ENCODE assay signal across 9 mouse cellular contexts in the genomic region with DNA sequence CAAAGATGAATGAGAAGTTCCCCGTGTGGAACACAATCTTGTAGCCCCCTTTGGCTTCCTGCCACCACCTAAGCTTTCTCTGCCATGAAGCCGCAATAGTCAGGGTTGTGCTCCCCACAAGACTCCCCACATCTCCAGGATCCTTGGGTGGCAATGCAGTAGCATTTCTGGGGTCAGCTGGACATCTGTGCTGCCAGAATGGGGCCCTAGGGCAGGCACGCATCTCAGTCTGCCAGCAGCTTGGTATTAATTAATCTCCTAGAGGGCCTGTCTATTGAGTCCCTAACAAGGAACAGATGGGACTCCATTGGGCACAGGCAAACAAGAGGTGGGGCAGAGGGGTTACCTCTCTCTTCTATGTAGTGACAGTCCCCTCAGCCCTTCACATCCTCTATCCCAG. TPM values are rescaled to one million over a fixed set of nuclear protein-coding genes. Genes with fewer than 3 reads are reported as not detected.
DNase-seq lines count a peak whose midpoint lies in the region; ATAC-seq lines count a peak whose summit lies in the region.
"Had no signal": no experiment of that assay in that cellular context is flagged by ENCODE, and none has a peak within 500 bp of the region (broad histone marks: within the 10 kb centered on the region; RNA-seq: fewer than 3 reads in every experiment).

No protein-coding gene starts in this region.

- no peak for ATAC-seq in heart, embryonic 14.5 days (ENCODE audit: insufficient number of reproducible peaks, insufficient read depth, low FRiP score, low read depth)
- ATAC-seq in hindbrain, embryonic 12.5 days (ENCODE audit: low FRiP score) = no peak

- peak overlapping the region; percentile 22 for H3K4me2 ChIP-seq in heart, embryonic 14.5 days (ENCODE audit: low read length)
- H3K4me2 ChIP-seq in hindbrain, embryonic 12.5 days (replicated peaks) = no peak overlapping the region; the same call in 1 of the 2 replicates

- H3K4me1 ChIP-seq in heart, embryonic 14.5 days (ENCODE audit: control insufficient read depth in 2 of 2, insufficient read depth in 2 of 2, low read length in 2 of 2) = peaks cover 45 to 67% of the 10 kb centered on the region in 2 experiments
- peaks cover 62% of the 10 kb centered on the region for H3K4me1 ChIP-seq in hindbrain, embryonic 12.5 days
- H3K4me1 ChIP-seq in limb, embryonic 10.5 days = peaks cover 85% of the 10 kb centered on the region

- 55% methylated on average over 3 of the region's 3 CpGs for WGBS in heart, embryonic 14.5 days
- WGBS in hindbrain, embryonic 12.5 days = 26% methylated on average over 3 of the region's 3 CpGs
- 22% methylated on average over 3 of the region's 3 CpGs for WGBS in limb, embryonic 10.5 days

- DNase-seq in heart, postnatal 36 days = no peak
- DNase-seq in embryo, embryonic 11 days = peak; percentile 29
- peak; percentile 57 for DNase-seq in limb, embryonic 10.5 days (ENCODE audit: low spot score)
- no peak for DNase-seq in frontal cortex, postnatal 10 days (ENCODE audit: low spot score in 2 of 2)
- DNase-seq in yolk sac, embryonic 10.5 days (ENCODE audit: low spot score) = no peak
- DNase-seq in MN1 (ENCODE audit: low spot score) = no peak
- DNase-seq: spleen, adult 18-20 months had no signal

- intact Hi-C loops in heart, postnatal 36 days (cut with DNase I) = loop anchor here (1.0 to 5.0 kb wide), 2 partner anchors 13 to 130 kb away; no protein-coding TSS in a partner anchor

- peaks cover 12% of the 10 kb centered on the region for H3K36me3 ChIP-seq in heart, embryonic 14.5 days (ENCODE audit: control insufficient read depth, insufficient read depth, low read length)
- H3K36me3 ChIP-seq in hindbrain, embryonic 12.5 days = peaks cover 3% of the 10 kb centered on the region; the same call in 1 of the 2 replicates
- peaks cover 27% of the 10 kb centered on the region for H3K36me3 ChIP-seq in limb, embryonic 10.5 days

- H3K27ac ChIP-seq in heart, embryonic 14.5 days (replicated peaks in 1 of 2; ENCODE audit: control insufficient read depth in 1 of 2, insufficient read depth in 1 of 2, low read depth in 2 of 2, low read length in 2 of 2) = peak overlapping the region in 1 of 2 experiments; percentile 77; a peak in 2 of 4 replicates
- H3K27ac ChIP-seq in hindbrain, embryonic 12.5 days = peak overlapping the region; percentile 69
- H3K27ac ChIP-seq in limb, embryonic 10.5 days = peak overlapping the region; percentile 84

- no peaks in the 10 kb centered on the region for H3K27me3 ChIP-seq in heart, embryonic 14.5 days (ENCODE audit: control insufficient read depth, insufficient read depth, low read length)
- peaks cover 30% of the 10 kb centered on the region for H3K27me3 ChIP-seq in hindbrain, embryonic 12.5 days
- H3K27me3 ChIP-seq in limb, embryonic 10.5 days (ENCODE audit: low read depth, poor library complexity, severe bottlenecking) = peaks cover 19% of the 10 kb centered on the region; the same call in 1 of the 2 replicates

- no peaks in the 10 kb centered on the region for H3K9me3 ChIP-seq in heart, embryonic 14.5 days (ENCODE audit: control insufficient read depth, low read length)
- H3K9me3 ChIP-seq in hindbrain, embryonic 12.5 days (replicated peaks) = no peaks in the 10 kb centered on the region
- no peaks in the 10 kb centered on the region for H3K9me3 ChIP-seq in limb, embryonic 10.5 days (replicated peaks)

- no peak overlapping the region for H3K4me3 ChIP-seq in heart, embryonic 14.5 days (ENCODE audit: control insufficient read depth in 1 of 2, insufficient read depth in 1 of 2, low read depth in 1 of 2, low read length in 2 of 2)
- H3K4me3 ChIP-seq in hindbrain, embryonic 12.5 days = no peak overlapping the region
- H3K4me3 ChIP-seq in limb, embryonic 10.5 days = peak overlapping the region; percentile 53

- peak overlapping the region; percentile 21; the same call in 1 of the 2 replicates for H3K9ac ChIP-seq in heart, embryonic 14.5 days (ENCODE audit: low read length)
- no peak overlapping the region for H3K9ac ChIP-seq in hindbrain, embryonic 12.5 days

RNA-seq across cellular contexts. Expression of a gene that starts 4.0 kb away (rescaled TPM):
- 27.8 and 28.2 TPM in 2 replicates for polyA plus RNA-seq in heart, embryonic 14.5 days (2014; fragmentation: Nextera tagmentation; extraction: Ambion mirVana)
- total RNA-seq in heart, postnatal 36 days (2021) = 10 to 100 TPM; 16.6 to 20.4 TPM
- 28.4 and 29.9 TPM in 2 replicates for polyA plus RNA-seq in hindbrain, embryonic 12.5 days (2016; fragmentation: Nextera tagmentation; extraction: Ambion mirVana)
- 23.4 and 33.1 TPM in 2 replicates for polyA plus RNA-seq in limb, embryonic 10.5 days (2016; fragmentation: Nextera tagmentation; extraction: Ambion mirVana)

RNA-seq across cellular contexts. Expression of a gene that starts 14.9 kb away (rescaled TPM):
- polyA plus RNA-seq in heart, embryonic 14.5 days (2014; fragmentation: Nextera tagmentation; extraction: Ambion mirVana) = 126 and 129 TPM in 2 replicates
- total RNA-seq in heart, postnatal 36 days (2021) = 10 to 100 TPM; 69.1 to 69.9 TPM
- polyA plus RNA-seq in hindbrain, embryonic 12.5 days (2016; fragmentation: Nextera tagmentation; extraction: Ambion mirVana) = 120 and 129 TPM in 2 replicates
- polyA plus RNA-seq in limb, embryonic 10.5 days (2016; fragmentation: Nextera tagmentation; extraction: Ambion mirVana) = 201 and 208 TPM in 2 replicates

RNA-seq across cellular contexts. Expression of a gene that starts 34.0 kb away (rescaled TPM):
- 72.7 and 80.2 TPM in 2 replicates for polyA plus RNA-seq in heart, embryonic 14.5 days (2014; fragmentation: Nextera tagmentation; extraction: Ambion mirVana)
- 10 to 100 TPM; 73.7 to 91.4 TPM for total RNA-seq in heart, postnatal 36 days (2021)
- polyA plus RNA-seq in hindbrain, embryonic 12.5 days (2016; fragmentation: Nextera tagmentation; extraction: Ambion mirVana) = 169 and 178 TPM in 2 replicates
- 195 and 198 TPM in 2 replicates for polyA plus RNA-seq in limb, embryonic 10.5 days (2016; fragmentation: Nextera tagmentation; extraction: Ambion mirVana)

RNA-seq across cellular contexts. Expression of a gene that starts 34.0 kb away (rescaled TPM):
- 175 and 181 TPM in 2 replicates for polyA plus RNA-seq in heart, embryonic 14.5 days (2014; fragmentation: Nextera tagmentation; extraction: Ambion mirVana)
- 100 to 1,000 TPM; 536 to 626 TPM for total RNA-seq in heart, postnatal 36 days (2021)
- polyA plus RNA-seq in hindbrain, embryonic 12.5 days (2016; fragmentation: Nextera tagmentation; extraction: Ambion mirVana) = 52.6 and 55.3 TPM in 2 replicates
- polyA plus RNA-seq in limb, embryonic 10.5 days (2016; fragmentation: Nextera tagmentation; extraction: Ambion mirVana) = 51.2 and 65.5 TPM in 2 replicates

RNA-seq across cellular contexts. Expression of a gene that starts 45.7 kb away (rescaled TPM):
- 20.8 and 25.8 TPM in 2 replicates for polyA plus RNA-seq in heart, embryonic 14.5 days (2014; fragmentation: Nextera tagmentation; extraction: Ambion mirVana)
- total RNA-seq in heart, postnatal 36 days (2021) = 1 to 10 TPM; 6.8 to 6.9 TPM
- polyA plus RNA-seq in hindbrain, embryonic 12.5 days (2016; fragmentation: Nextera tagmentation; extraction: Ambion mirVana) = 30.8 and 30.9 TPM in 2 replicates
- polyA plus RNA-seq in limb, embryonic 10.5 days (2016; fragmentation: Nextera tagmentation; extraction: Ambion mirVana) = 27.0 and 32.3 TPM in 2 replicates

Comparison
In these comparisons a context has a peak if more than half of its experiments do, and no peak if none do; other contexts are left out.
1. DNase-seq: peak in embryo, embryonic 11 days (single experiment) and limb, embryonic 10.5 days (single experiment); none in heart, postnatal 36 days (0 of 2), frontal cortex, postnatal 10 days (0 of 2), yolk sac, embryonic 10.5 days (single experiment) and MN1 (single experiment).